Mouse (Mus musculus) forebrain, embryonic 11.5 days (tissue): ENCODE data around the gene Gpr18. TPM values are rescaled to one million over a fixed set of nuclear protein-coding genes. Genes with fewer than 3 reads are reported as not detected.

Source experiments
- ATAC-seq: fragments of 200-750 bp; cut with Nextera tagmentation; replicated peaks from 2 replicates; pipeline ENCODE4 v1.8.0; 2017; ENCODE audit warnings: moderate TSS enrichment; ENCODE audit not compliant: low FRiP score
- DNase-seq: peaks from one replicate; pipeline ENCODE4 v3.0.0-alpha.2; 2017; ENCODE audit warnings: low spot score
- H3K27ac ChIP-seq: fragments of 300-500 bp; sonication (generic); 2 replicates; pipeline ENCODE4 v1.5.1; 2014; ENCODE audit warnings: low read depth, low read length
- H3K27me3 ChIP-seq: fragments of 300-500 bp; sonication (generic); 2 replicates; pipeline ENCODE4 v1.6.1; 2014; ENCODE audit warnings: mild to moderate bottlenecking, low read length, mixed read lengths; ENCODE audit not compliant: control insufficient read depth, insufficient read depth
- H3K36me3 ChIP-seq: fragments of 300-500 bp; sonication (generic); 2 replicates; pipeline ENCODE4 v1.6.1; 2014; ENCODE audit warnings: mild to moderate bottlenecking, low read length, moderate library complexity, mixed read lengths; ENCODE audit not compliant: control insufficient read depth, insufficient read depth
- H3K4me1 ChIP-seq: fragments of 300-500 bp; sonication (generic); replicated peaks from 2 replicates; pipeline ENCODE4 v1.6.1; 2014; ENCODE audit warnings: low read length, mixed read lengths; ENCODE audit not compliant: control insufficient read depth, insufficient read depth
- H3K4me2 ChIP-seq: fragments of 300-500 bp; sonication (generic); 2 replicates; pipeline ENCODE4 v1.6.1; 2014; ENCODE audit warnings: low read depth, mild to moderate bottlenecking, low read length, moderate library complexity, mixed read lengths; ENCODE audit not compliant: severe bottlenecking
- H3K4me3 ChIP-seq: fragments of 300-500 bp; sonication (generic); 2 replicates; pipeline ENCODE4 v1.5.1; 2014; ENCODE audit warnings: low read depth, low read length
- H3K9ac ChIP-seq: fragments of 300-500 bp; sonication (generic); 2 replicates; pipeline ENCODE4 v1.6.1; 2014; ENCODE audit warnings: low read length
- H3K9me3 ChIP-seq: fragments of 300-500 bp; sonication (generic); 2 replicates; pipeline ENCODE4 v1.6.1; 2016; ENCODE audit warnings: low read length, mixed read lengths; ENCODE audit not compliant: control insufficient read depth
- WGBS: fragments of 180-500 bp; shearing (Covaris S2); extraction: QIAGEN DNeasy Blood & Tissue Kit; methylation state at CpG from one replicate; pipeline ENCODE4 v1.1.7; 2014; 5-methylcytosine and 5-hydroxymethylcytosine counted together
- polyA plus RNA-seq: library from polyadenylated mRNA; unstranded; fragments of >200 nt; fragmentation: Nextera tagmentation; extraction: Ambion mirVana; gene quantifications from 2 replicates; pipeline ENCODE4 v1.2.1, GENCODE M21; 2014

Gene Gpr18
- polyA plus RNA-seq, 1 experiment from 2014 or later, result 0.49 TPM

- H3K36me3 ChIP-seq, result no peaks in the 10 kb centered on the region
- 95% methylated on average over 3 of the region's 3 CpGs for WGBS
- no peaks in the 10 kb centered on the region for H3K9me3 ChIP-seq
- DNase-seq (no peak), ATAC-seq (no peak)
- H3K27ac ChIP-seq, result no peak overlapping the region
- H3K4me1 ChIP-seq, result no peaks in the 10 kb centered on the region
- no peak overlapping the region for H3K4me3 ChIP-seq
- no peaks in the 10 kb centered on the region for H3K27me3 ChIP-seq
- H3K9ac ChIP-seq, result no peak overlapping the region
- no peak overlapping the region for H3K4me2 ChIP-seq
These were observed 16.0 kb upstream of the Gpr18 start for GRCm38 (mm10) chr14:121931594-121931993.

DNA sequence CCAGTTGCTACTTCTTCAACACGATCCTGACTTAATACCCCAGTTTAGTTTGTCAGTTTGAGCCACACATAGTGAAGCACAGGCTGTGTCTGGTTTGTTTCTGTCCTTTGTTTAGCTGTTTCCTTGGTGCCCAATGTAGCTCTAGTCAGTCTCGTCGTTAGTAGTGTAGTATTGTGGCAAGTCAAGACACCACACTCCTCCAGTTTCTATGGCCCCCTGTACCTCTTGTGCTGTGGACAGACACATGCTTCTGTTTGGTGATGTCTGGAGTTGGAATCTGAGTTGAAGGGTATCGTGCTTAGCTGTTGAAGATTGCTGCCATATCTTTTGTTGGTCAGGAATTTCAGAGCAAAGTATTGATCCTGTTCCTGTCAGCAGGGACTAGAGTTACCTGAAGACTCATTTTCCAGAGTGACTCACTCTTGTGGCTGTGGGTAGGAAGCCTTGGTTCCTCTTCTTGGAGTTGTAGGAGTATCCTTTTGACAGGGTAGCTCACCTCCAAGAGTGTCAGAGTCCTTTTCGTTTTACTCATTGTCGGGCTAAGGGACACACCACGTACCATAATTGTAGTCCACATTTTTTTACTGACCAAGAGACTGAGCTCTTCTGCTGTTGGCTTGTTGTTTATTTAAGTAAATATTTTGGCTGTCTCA, 15.3 kb upstream of the Gpr18 start:
- Histone ChIP-seq H3K9me3 (no peaks in the 10 kb centered on the region), H3K9ac (no peak overlapping the region), H3K27ac (no peak overlapping the region), H3K27me3 (no peaks in the 10 kb centered on the region), H3K4me2 (no peak overlapping the region), H3K36me3 (no peaks in the 10 kb centered on the region), H3K4me1 (no peaks in the 10 kb centered on the region), H3K4me3 (no peak overlapping the region)
- no peak for ATAC-seq
- no peak for DNase-seq
- 79% methylated on average over 7 of the region's 7 CpGs for WGBS

DNA sequence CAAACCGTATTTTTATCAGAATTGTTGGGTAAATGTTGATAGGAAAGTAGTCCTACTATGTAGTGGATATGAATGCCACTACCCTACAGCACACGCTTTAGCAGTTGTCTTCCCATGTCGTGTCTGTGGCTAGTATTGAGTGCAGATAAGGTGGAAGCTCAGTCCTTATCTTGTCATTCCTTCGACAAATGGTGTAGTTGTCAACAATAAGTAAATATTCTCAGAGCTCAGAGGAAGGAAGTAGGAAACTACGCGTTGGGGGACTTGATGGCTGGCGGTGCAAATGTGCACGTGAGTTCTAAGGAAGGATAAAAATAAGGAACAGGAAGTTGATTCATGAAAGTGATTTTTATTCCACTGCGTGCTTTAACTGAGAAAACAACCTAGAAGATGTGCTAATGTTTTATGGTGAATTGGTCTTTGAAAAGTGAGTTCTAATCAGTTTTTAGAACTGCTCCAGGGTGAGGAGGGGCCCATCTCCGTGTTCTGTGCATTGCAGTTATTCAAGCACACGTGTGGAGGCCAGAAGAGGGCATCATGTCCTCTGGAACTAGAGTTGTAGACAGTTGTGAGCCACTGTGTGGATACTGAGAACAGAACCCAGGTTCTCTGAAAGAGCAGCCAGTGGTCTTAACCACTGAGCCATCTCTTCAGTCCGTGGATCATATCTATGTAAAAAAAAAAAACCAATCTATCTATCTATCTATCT, 13.8 kb upstream of the Gpr18 start:
- H3K4me1 ChIP-seq, result no peaks in the 10 kb centered on the region
- H3K27ac ChIP-seq, result no peak overlapping the region
- H3K9ac ChIP-seq, result no peak overlapping the region
- WGBS, result 90% methylated on average over 12 of the region's 12 CpGs
- H3K27me3 ChIP-seq, result no peaks in the 10 kb centered on the region
- ATAC-seq, result no peak
- no peak overlapping the region for H3K4me3 ChIP-seq
- no peaks in the 10 kb centered on the region for H3K9me3 ChIP-seq
- DNase-seq, result no peak
- H3K4me2 ChIP-seq, result no peak overlapping the region
- H3K36me3 ChIP-seq, result no peaks in the 10 kb centered on the region

DNA sequence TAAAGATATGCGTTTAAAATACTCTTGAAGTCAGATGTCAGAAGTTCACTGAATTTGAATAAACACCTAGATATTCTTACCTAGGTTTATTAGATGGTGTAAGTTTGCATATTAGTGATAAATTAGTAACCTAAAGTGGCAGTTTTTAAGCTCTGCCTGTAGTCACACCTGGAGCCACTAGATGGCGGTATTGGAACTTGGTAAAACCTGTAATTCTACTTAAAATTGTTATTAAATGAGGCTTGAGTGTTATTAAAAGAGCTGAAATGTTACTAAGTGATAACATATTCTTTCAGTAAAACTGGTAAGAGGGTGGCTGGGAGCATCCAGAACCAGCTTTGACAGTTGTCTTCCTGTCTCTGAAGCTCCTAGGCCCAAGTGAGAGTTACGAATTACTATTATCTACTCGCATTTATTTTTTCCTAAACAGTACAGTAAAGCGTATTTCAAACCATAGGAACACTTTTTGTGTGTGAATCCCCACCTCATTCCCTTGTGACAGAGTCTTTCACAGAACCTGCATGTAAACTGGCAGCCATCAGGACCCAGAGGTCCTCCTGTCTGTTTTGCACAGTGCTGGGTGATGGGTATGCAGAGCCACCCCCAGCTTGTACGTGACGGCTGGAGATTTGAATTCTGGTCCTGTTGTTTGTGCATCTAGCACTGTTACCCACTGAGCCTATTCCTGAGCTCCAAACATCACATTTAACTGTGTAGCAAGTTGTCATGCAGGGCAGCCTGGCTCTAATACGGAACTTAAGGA, 13.0 kb upstream of the Gpr18 start:
- DNase-seq (peak; percentile 65), ATAC-seq (no peak)
- WGBS, result 71% methylated on average over 8 of the region's 8 CpGs

DNA sequence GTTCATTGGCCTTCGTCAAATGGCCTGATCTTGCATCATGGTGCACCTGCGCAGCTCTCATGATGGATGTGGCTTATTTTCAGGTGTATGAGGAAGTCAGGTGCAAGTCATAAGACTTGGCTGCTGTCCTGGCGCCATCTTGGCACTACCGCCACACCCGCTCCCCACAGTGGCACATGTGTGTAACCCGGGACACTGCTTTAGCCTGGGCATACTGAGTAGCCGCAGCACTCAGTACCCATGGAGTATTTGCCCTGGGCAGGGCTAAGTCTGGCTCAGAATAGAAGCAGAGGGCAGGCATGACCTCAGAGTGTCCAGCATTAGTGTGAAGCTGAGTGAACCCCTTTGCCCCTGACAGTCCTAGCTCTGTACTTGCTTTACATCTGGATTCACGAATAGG, 11.9 kb upstream of the Gpr18 start:
- H3K4me1 ChIP-seq, result no peaks in the 10 kb centered on the region
- ATAC-seq, result no peak
- H3K36me3 ChIP-seq, result no peaks in the 10 kb centered on the region
- WGBS, result 89% methylated on average over 8 of the region's 8 CpGs
- H3K4me2 ChIP-seq, result no peak overlapping the region
- no peak overlapping the region for H3K4me3 ChIP-seq
- no peaks in the 10 kb centered on the region for H3K9me3 ChIP-seq
- no peak overlapping the region for H3K27ac ChIP-seq
- no peak overlapping the region for H3K9ac ChIP-seq
- DNase-seq, result no peak
- H3K27me3 ChIP-seq, result no peaks in the 10 kb centered on the region

More for the DNA sequence above, 13.0 kb upstream of the Gpr18 start:
- Histone ChIP-seq H3K9me3 (no peaks in the 10 kb centered on the region), H3K4me3 (no peak overlapping the region), H3K4me1 (no peaks in the 10 kb centered on the region), H3K4me2 (no peak overlapping the region), H3K27ac (no peak overlapping the region), H3K27me3 (no peaks in the 10 kb centered on the region), H3K9ac (no peak overlapping the region), H3K36me3 (no peaks in the 10 kb centered on the region)

DNA sequence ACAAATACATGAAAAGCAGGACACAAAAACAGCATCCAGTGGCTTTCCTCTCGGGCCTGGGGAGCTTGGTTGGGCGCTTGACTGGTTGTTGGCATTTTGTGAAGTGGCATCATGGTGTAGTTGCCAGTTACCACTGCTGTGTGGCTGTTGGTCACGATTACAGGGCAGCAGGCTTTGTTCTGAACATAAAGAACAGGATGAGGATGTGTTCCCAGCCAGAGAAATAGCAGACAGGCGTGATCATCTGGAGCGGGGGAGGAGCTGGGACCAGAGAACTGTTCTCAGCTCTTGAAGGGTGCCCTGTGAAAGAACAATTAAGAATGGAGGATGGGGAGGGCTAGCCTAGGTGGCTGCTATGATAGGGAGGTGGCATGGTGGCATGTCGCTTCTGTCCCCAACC, 11.3 kb upstream of the Gpr18 start:
- WGBS, result 90% methylated on average over 6 of the region's 6 CpGs
- Histone ChIP-seq H3K27me3 (no peaks in the 10 kb centered on the region), H3K9ac (no peak overlapping the region), H3K9me3 (no peaks in the 10 kb centered on the region), H3K27ac (no peak overlapping the region), H3K4me3 (no peak overlapping the region), H3K36me3 (no peaks in the 10 kb centered on the region), H3K4me2 (no peak overlapping the region), H3K4me1 (no peaks in the 10 kb centered on the region)
- ATAC-seq (no peak), DNase-seq (no peak)

DNA sequence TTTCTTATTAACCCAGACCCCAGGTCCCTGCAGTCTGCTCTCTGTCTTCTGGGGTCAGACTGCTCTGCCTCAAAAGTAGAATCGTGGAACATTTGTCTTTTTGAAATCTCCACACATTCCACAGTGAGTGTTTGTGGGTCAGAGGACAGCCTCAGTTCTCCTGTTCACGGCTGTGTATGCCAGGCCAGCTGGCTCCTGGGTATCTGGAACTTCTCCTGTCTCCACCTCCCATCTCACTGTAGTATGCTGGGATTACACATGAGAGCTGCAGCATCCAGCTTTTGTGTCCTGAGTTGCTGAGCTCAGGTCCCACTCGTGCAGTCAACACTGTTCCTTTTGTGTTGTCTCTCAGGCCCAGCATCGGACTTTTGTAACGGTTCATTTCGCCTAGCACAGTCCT, 9.3 kb upstream of the Gpr18 start:
- Histone ChIP-seq H3K4me1 (no peaks in the 10 kb centered on the region), H3K36me3 (no peaks in the 10 kb centered on the region), H3K9ac (no peak overlapping the region), H3K4me3 (no peak overlapping the region), H3K27ac (no peak overlapping the region), H3K9me3 (no peaks in the 10 kb centered on the region), H3K27me3 (no peaks in the 10 kb centered on the region), H3K4me2 (no peak overlapping the region)
- ATAC-seq (no peak), DNase-seq (no peak)
- WGBS, result 87% methylated on average over 6 of the region's 6 CpGs

- WGBS, result 91% methylated on average over 4 of the region's 4 CpGs
- Histone ChIP-seq H3K27ac (no peak overlapping the region), H3K9me3 (no peaks in the 10 kb centered on the region), H3K4me1 (no peaks in the 10 kb centered on the region), H3K27me3 (no peaks in the 10 kb centered on the region), H3K9ac (no peak overlapping the region), H3K4me2 (no peak overlapping the region), H3K4me3 (no peak overlapping the region), H3K36me3 (no peaks in the 10 kb centered on the region)
- ATAC-seq (no peak), DNase-seq (no peak)
These were observed 7.2 kb upstream of the Gpr18 start for GRCm38 (mm10) chr14:121922731-121923130.
